Mouse (Mus musculus) heart, postnatal 4 days (tissue): ENCODE data around the gene Trim8. TPM values are rescaled to one million over a fixed set of nuclear protein-coding genes. Genes with fewer than 3 reads are reported as not detected.

Experiments used
- DNase-seq: peaks from one replicate; pipeline ENCODE4 v3.0.0; 2021
- total RNA-seq, 2 experiments: library from RNA; stranded (reverse); gene quantifications; 2 replicates each; pipeline ENCODE4 v1.2.3; 2021

Trim8 gene
- total RNA-seq, 2 experiments from 2014 or later: 50.1 to 53.8 TPM

GRCm38 (mm10) chr19:46553541-46553955 is 52.0 kb downstream of the Trim8 start:
- DNase-seq: peak; percentile 73

GRCm38 (mm10) chr19:46558009-46558408 is 56.5 kb downstream of the Trim8 start:
- no peak for DNase-seq

GRCm38 (mm10) chr19:46558631-46559030 is 57.1 kb downstream of the Trim8 start:
- no peak for DNase-seq

DNA sequence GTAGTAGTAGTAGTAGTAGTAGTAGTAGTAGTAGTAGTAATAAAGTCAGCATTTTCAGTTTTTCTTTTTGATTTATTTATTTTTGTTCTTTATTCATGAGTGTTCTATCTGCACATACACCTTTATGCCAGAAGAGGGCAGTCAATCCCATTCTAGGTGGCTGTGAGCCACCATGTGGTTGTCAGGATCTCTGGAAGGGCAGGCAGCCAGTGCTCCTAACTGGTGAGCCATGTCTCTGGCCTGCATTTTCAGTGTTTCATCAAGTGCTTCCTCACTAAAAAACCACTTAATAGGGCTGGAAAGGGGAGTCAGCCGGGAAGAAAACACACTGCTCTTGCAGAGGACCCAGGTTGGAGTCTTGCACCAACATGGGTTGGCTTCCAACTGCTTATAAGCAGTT is 60.6 kb downstream of the Trim8 start:
- DNase-seq: peak; percentile 75

DNA sequence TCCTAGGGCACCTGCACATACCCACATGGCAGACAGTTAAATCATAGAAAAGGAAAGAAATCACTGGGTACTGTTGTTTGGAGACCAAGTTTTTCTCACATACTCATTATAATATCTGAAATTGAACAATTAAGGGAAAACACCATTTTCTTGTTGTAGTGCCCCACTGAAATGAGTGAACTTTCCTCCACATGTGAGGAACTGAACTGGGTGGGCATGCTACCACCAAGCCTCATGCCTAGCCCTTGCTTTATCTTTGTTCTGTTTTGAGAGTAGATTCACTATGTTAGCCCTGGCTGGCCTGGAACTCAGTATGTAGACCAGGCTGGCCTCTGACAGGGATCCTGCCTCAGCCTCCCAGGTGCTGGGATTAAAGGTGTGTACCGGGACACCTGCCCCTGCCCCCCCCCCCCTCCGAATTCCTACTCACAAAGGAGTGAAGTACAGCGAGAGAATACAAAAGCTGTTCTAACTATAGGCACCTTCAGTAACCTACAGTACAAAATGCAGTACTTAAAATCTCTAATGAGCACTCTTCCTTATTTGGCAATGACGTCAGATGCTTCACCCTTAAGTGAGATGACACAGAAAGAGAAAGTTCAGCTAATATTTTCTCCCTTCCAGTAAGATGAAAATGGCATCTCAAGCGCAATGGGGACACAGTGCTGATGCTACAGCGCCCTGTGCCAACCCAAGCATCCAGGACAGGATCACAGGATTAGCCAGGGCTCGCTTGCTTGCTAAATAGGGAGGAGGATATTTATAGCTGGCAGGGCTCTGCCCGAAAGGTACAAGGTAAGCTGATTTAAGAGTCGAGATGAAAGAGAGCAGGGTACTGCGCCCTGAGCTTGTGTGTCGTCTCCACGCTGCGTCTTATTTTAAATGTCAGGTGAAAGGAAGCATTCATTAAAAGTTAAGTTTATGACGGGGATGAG is 61.3 kb downstream of the Trim8 start:
- peak; percentile 39 for DNase-seq

- DNase-seq: no peak
Measured at GRCm38 (mm10) chr19:46563603-46564002, 62.1 kb downstream of the Trim8 start.

DNA sequence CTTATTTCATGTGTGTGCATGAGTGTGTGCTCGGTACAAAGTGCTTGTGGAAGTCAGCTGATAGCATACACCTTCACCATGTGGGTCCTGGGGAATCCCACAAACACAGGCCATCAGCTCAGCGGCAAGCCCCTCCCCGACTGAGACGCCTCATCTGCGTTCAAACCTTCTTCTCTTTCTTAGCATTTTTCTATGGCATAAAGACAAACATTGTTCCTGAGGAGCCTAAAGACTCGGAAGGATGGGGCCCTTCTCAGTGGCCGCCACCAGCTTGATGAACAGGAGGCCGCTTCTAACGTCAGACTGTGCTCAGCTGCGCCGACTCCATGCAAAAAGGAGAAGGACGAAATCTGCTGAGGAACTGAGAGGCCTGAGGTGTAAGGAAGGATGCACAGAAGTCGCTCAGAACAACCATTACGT is 62.6 kb downstream of the Trim8 start:
- no peak for DNase-seq

Other genes with a start within 250 kb of the Trim8 start
- gene Nfkb2, start 197.4 kb upstream of the Trim8 start, total RNA-seq: 10 to 100 TPM; 15.1 to 15.2 TPM
- 1 to 10 TPM; 1.7 to 2.1 TPM for gene Psd, start 174.5 kb upstream of the Trim8 start, total RNA-seq
- gene Fbxl15, start 173.5 kb upstream of the Trim8 start, total RNA-seq: 1 to 10 TPM; 5.5 to 7.2 TPM
- 100 to 1,000 TPM in 1 of 2 experiments, 10 to 100 TPM in 1; 98.8 to 108 TPM for gene Cuedc2, start 163.0 kb upstream of the Trim8 start, total RNA-seq
- 1 to 10 TPM; 3.1 to 4.2 TPM for gene Mfsd13a, start 160.6 kb upstream of the Trim8 start, total RNA-seq
- under 1 TPM in 1 of 2 experiments, not detected in 1; 0.18 TPM for gene 2310034G01Rik, start 151.4 kb upstream of the Trim8 start, total RNA-seq
- gene Actr1a, start 106.0 kb upstream of the Trim8 start, total RNA-seq: 100 to 1,000 TPM; 126 to 130 TPM
- 10 to 100 TPM; 17.0 to 19.1 TPM for gene Sufu, start 104.8 kb upstream of the Trim8 start, total RNA-seq
- 10 to 100 TPM; 29.6 to 31.1 TPM for gene Arl3, start 71.5 kb downstream of the Trim8 start, total RNA-seq
- gene Sfxn2, start 71.7 kb downstream of the Trim8 start, total RNA-seq: 1 to 10 TPM; 4.6 to 6.4 TPM
- gene Wbp1l, start 97.4 kb downstream of the Trim8 start, total RNA-seq: 10 to 100 TPM; 60.5 to 61.2 TPM
- gene Cyp17a1, start 171.5 kb downstream of the Trim8 start, total RNA-seq: under 1 TPM in 1 of 2 experiments, not detected in 1; 0.23 TPM
- 10 to 100 TPM; 11.7 to 12.8 TPM for gene Borcs7, start 188.2 kb downstream of the Trim8 start, total RNA-seq
- 10 to 100 TPM; 57.5 to 59.1 TPM for gene As3mt, start 205.8 kb downstream of the Trim8 start, total RNA-seq